Mouse (Mus musculus) monocyte, adult 5-6 weeks (primary cell): ENCODE data around the gene B230217C12Rik. TPM values are rescaled to one million over a fixed set of nuclear protein-coding genes. Genes with fewer than 3 reads are reported as not detected.
"Not testable (repeated sequence)": the region's sequence is repeated elsewhere in the genome, so short reads cannot be mapped to it uniquely, and the experiment has no call there.

Source experiments
- ATAC-seq: fragments of 153-309, 156-312 bp; replicated peaks from 2 replicates; pipeline ENCODE4 v1.8.0; 2017; ENCODE audit warnings: mild to moderate bottlenecking; ENCODE audit not compliant: low TSS enrichment, insufficient number of reproducible peaks, severe bottlenecking, poor library complexity, low FRiP score
- total RNA-seq: library from RNA; stranded (forward); fragments of 200-1000, 200-491, 200-594 nt; gene quantifications from 3 replicates; pipeline ENCODE4 v1.2.3, GENCODE M21; 2017

The B230217C12Rik gene
- total RNA-seq, 1 experiment from 2014 or later = not detected

GRCm38 (mm10) chr11:97821401-97822064 lies 19.0 kb upstream of the B230217C12Rik start:
- ATAC-seq = no peak

- ATAC-seq = no peak
These were observed 17.6 kb upstream of the B230217C12Rik start for GRCm38 (mm10) chr11:97822840-97823603.

- no peak for ATAC-seq
These were observed 16.4 kb upstream of the B230217C12Rik start for GRCm38 (mm10) chr11:97824168-97824567.

- no peak for ATAC-seq
These were observed 15.7 kb upstream of the B230217C12Rik start for GRCm38 (mm10) chr11:97824895-97825294.

- ATAC-seq = peak; percentile 23
These were observed 15.3 kb upstream of the B230217C12Rik start for GRCm38 (mm10) chr11:97825295-97825694.

GRCm38 (mm10) chr11:97825971-97826370 lies 14.6 kb upstream of the B230217C12Rik start:
- ATAC-seq = no peak

GRCm38 (mm10) chr11:97826414-97826813 lies 14.2 kb upstream of the B230217C12Rik start:
- ATAC-seq = peak; percentile 61

GRCm38 (mm10) chr11:97827654-97828053 lies 12.9 kb upstream of the B230217C12Rik start:
- no peak for ATAC-seq

GRCm38 (mm10) chr11:97829365-97829764 lies 11.2 kb upstream of the B230217C12Rik start:
- ATAC-seq = no peak

- peak; percentile 78 for ATAC-seq
These were observed 10.6 kb upstream of the B230217C12Rik start for GRCm38 (mm10) chr11:97829913-97830476.

GRCm38 (mm10) chr11:97830501-97830900 lies 10.1 kb upstream of the B230217C12Rik start:
- no peak for ATAC-seq

GRCm38 (mm10) chr11:97832001-97832400 lies 8.6 kb upstream of the B230217C12Rik start:
- ATAC-seq = no peak

GRCm38 (mm10) chr11:97833352-97833751 lies 7.2 kb upstream of the B230217C12Rik start:
- ATAC-seq = no peak

GRCm38 (mm10) chr11:97836541-97836940 lies 4.0 kb upstream of the B230217C12Rik start:
- ATAC-seq = no peak

- not testable (repeated sequence) for ATAC-seq
These were observed 3.5 kb upstream of the B230217C12Rik start for GRCm38 (mm10) chr11:97837051-97837450.

GRCm38 (mm10) chr11:97837641-97838149 lies 2.9 kb upstream of the B230217C12Rik start:
- no peak for ATAC-seq

- ATAC-seq = no peak
These were observed 1.7 kb upstream of the B230217C12Rik start for GRCm38 (mm10) chr11:97838779-97839440.

GRCm38 (mm10) chr11:97839441-97840134 lies 992 bp upstream of the B230217C12Rik start:
- ATAC-seq = no peak

- ATAC-seq = no peak
These were observed 467 bp upstream of the B230217C12Rik start for GRCm38 (mm10) chr11:97840135-97840490.
